Mouse (Mus musculus) embryo, embryonic 10 days (tissue): Measurements from ENCODE around the gene Abr.

Experiments used
- DNase-seq: peaks from one replicate; pipeline ENCODE4 v3.0.0-alpha.2; 2015; ENCODE audit warnings: low spot score

Gene Abr

GRCm38 (mm10) chr11:76458730-76459129 lies 163.4 kb downstream of the Abr start:
- DNase-seq = no peak

- DNase-seq = no peak
Observed at GRCm38 (mm10) chr11:76456897-76457296, 165.2 kb downstream of the Abr start.

- DNase-seq = peak; percentile 93
Observed at GRCm38 (mm10) chr11:76456233-76456632, 165.9 kb downstream of the Abr start.

GRCm38 (mm10) chr11:76454492-76454891 lies 167.6 kb downstream of the Abr start:
- peak; percentile 91 for DNase-seq

GRCm38 (mm10) chr11:76450202-76450561 lies 171.9 kb downstream of the Abr start:
- peak; percentile 75 for DNase-seq

- DNase-seq = peak; percentile 69
Observed at GRCm38 (mm10) chr11:76449520-76450201, 172.5 kb downstream of the Abr start.

- DNase-seq = peak; percentile 83
Observed at GRCm38 (mm10) chr11:76446251-76446650, 175.9 kb downstream of the Abr start.

- DNase-seq = peak; percentile 64
Observed at GRCm38 (mm10) chr11:76445459-76445858, 176.7 kb downstream of the Abr start.

- peak; percentile 31 for DNase-seq
Observed at GRCm38 (mm10) chr11:76439666-76440065, 182.4 kb downstream of the Abr start.

GRCm38 (mm10) chr11:76436864-76437437 lies 185.2 kb downstream of the Abr start:
- peak; percentile 71 for DNase-seq

GRCm38 (mm10) chr11:76436009-76436408 lies 186.1 kb downstream of the Abr start:
- DNase-seq = no peak

GRCm38 (mm10) chr11:76429966-76430631 lies 192.0 kb downstream of the Abr start:
- DNase-seq = peak; percentile 63

- no peak for DNase-seq
Observed at GRCm38 (mm10) chr11:76429556-76429955, 192.6 kb downstream of the Abr start.

- peak; percentile 60 for DNase-seq
Observed at GRCm38 (mm10) chr11:76429046-76429445, 193.1 kb downstream of the Abr start.

- no peak for DNase-seq
Observed at GRCm38 (mm10) chr11:76427781-76428180, 194.3 kb downstream of the Abr start.

- DNase-seq = no peak
Observed at GRCm38 (mm10) chr11:76425749-76426148, 196.4 kb downstream of the Abr start.

- DNase-seq = no peak
Observed at GRCm38 (mm10) chr11:76420896-76421295, 201.2 kb downstream of the Abr start.

GRCm38 (mm10) chr11:76419179-76419578 lies 202.9 kb downstream of the Abr start:
- no peak for DNase-seq

GRCm38 (mm10) chr11:76418423-76418822 lies 203.7 kb downstream of the Abr start:
- DNase-seq = no peak

- DNase-seq = peak; percentile 71
Observed at GRCm38 (mm10) chr11:76415985-76416384, 206.1 kb downstream of the Abr start.

- no peak for DNase-seq
Observed at GRCm38 (mm10) chr11:76415001-76415400, 207.1 kb downstream of the Abr start.

GRCm38 (mm10) chr11:76413202-76413601 lies 208.9 kb downstream of the Abr start:
- DNase-seq = no peak

GRCm38 (mm10) chr11:76410826-76411225 lies 211.3 kb downstream of the Abr start:
- DNase-seq = peak; percentile 72
